ENCODE assay signal across 8 mouse cellular contexts in genomic region chr16:92058644-92059620, GRCm38 (mm10). TPM values are rescaled to one million over a fixed set of nuclear protein-coding genes. Genes with fewer than 3 reads are reported as not detected.
A peak's percentile ranks its signal among the peaks of the same experiment; 100 is the strongest.
DNase-seq lines count a peak whose midpoint lies in the region; ATAC-seq and TF ChIP-seq lines count a peak whose summit lies in the region.

No protein-coding gene starts in this region.

- no peaks in the 10 kb centered on the region; the same call in 1 of the 2 replicates for H3K36me3 ChIP-seq in liver, embryonic 16.5 days (ENCODE audit: control insufficient read depth, insufficient read depth)
- H3K36me3 ChIP-seq in neural tube, embryonic 14.5 days (ENCODE audit: control insufficient read depth, insufficient read depth, low read length) = peaks cover 6% of the 10 kb centered on the region; the same call in 1 of the 2 replicates

- H3K4me2 ChIP-seq in liver, embryonic 16.5 days (ENCODE audit: low read depth, low read length) = peak overlapping the region; percentile 99
- H3K4me2 ChIP-seq in neural tube, embryonic 14.5 days (ENCODE audit: low read depth, low read length) = peak overlapping the region; percentile 90

- peak overlapping the region; percentile 98 for H3K4me3 ChIP-seq in gastrocnemius, adult 2 months
- H3K4me3 ChIP-seq in brown adipose tissue, adult 24 weeks (ENCODE audit: insufficient read depth, low read depth, low read length) = peak overlapping the region; percentile 73
- peak overlapping the region; percentile 85 for H3K4me3 ChIP-seq in liver, embryonic 16.5 days (ENCODE audit: low read depth, low read length)
- H3K4me3 ChIP-seq in neural tube, embryonic 14.5 days (ENCODE audit: low read depth, low read length) = peak overlapping the region; percentile 68

- no peaks in the 10 kb centered on the region; the same call in 1 of the 2 replicates for H3K9me3 ChIP-seq in liver, embryonic 16.5 days (replicated peaks; ENCODE audit: control insufficient read depth, low read length)
- H3K9me3 ChIP-seq in neural tube, embryonic 14.5 days (ENCODE audit: control insufficient read depth, low read length) = no peaks in the 10 kb centered on the region

- H3K27ac ChIP-seq in gastrocnemius, adult 2 months = peak overlapping the region; percentile 96
- peak overlapping the region; percentile 6 for H3K27ac ChIP-seq in brown adipose tissue, adult 24 weeks (replicated peaks; ENCODE audit: low read depth, low read length)
- H3K27ac ChIP-seq in liver, embryonic 16.5 days (ENCODE audit: low read length) = peak overlapping the region; percentile 29; the same call in 1 of the 2 replicates
- peak overlapping the region; percentile 58; the same call in 1 of the 2 replicates for H3K27ac ChIP-seq in neural tube, embryonic 14.5 days (ENCODE audit: low read depth, low read length)

- no peak for DNase-seq in gastrocnemius, adult 2 months
- DNase-seq in gastrocnemius, adult 8-10 months (ENCODE audit: low spot score in 2 of 2) = no peak
- peak; percentile 68 for DNase-seq in CD4-positive helper T cell, adult 2 months (ENCODE audit: low read depth, low spot score)
- peak; percentile 21 to 22 for DNase-seq in heart, postnatal 36 days

- intact Hi-C loops in gastrocnemius, adult 2 months (cut with DNase I) = loop anchor here (5.0 kb wide), 5 partner anchors 43 to 243 kb away; partner anchors contain the start of gene Smim11
- intact Hi-C loops in heart, postnatal 36 days (cut with DNase I) = loop anchor here (1.0 to 10.0 kb wide), 4 partner anchors 124 to 406 kb away; partner anchors contain the start of gene Smim11

- no peaks in the 10 kb centered on the region for H3K27me3 ChIP-seq in liver, embryonic 16.5 days (ENCODE audit: control insufficient read depth, insufficient read depth, low read depth, low read length)
- no peaks in the 10 kb centered on the region for H3K27me3 ChIP-seq in neural tube, embryonic 14.5 days (ENCODE audit: control insufficient read depth, insufficient read depth, low read length)

- peak overlapping the region; percentile 76 for H3K9ac ChIP-seq in liver, embryonic 16.5 days (ENCODE audit: low read depth, low read length)
- H3K9ac ChIP-seq in neural tube, embryonic 14.5 days (replicated peaks; ENCODE audit: low read depth, low read length) = peak overlapping the region; percentile 70

- ATAC-seq in liver, embryonic 16.5 days (ENCODE audit: low read depth) = peak; percentile 7; the same call in 1 of the 2 replicates
- ATAC-seq in neural tube, embryonic 14.5 days (ENCODE audit: low read depth) = peak; percentile 38; the same call in 1 of the 2 replicates
- ATAC-seq in monocyte, adult 5-6 weeks (replicated peaks; ENCODE audit: insufficient number of reproducible peaks, low FRiP score, low TSS enrichment, poor library complexity, severe bottlenecking) = no peak

- H3K4me1 ChIP-seq in brown adipose tissue, adult 24 weeks (ENCODE audit: control insufficient read depth, insufficient read depth, insufficient read length, low read length) = no peaks in the 10 kb centered on the region
- peaks cover 9% of the 10 kb centered on the region for H3K4me1 ChIP-seq in liver, embryonic 16.5 days (ENCODE audit: control insufficient read depth, low read depth, low read length)
- H3K4me1 ChIP-seq in neural tube, embryonic 14.5 days (ENCODE audit: control insufficient read depth, insufficient read depth, low read length) = peaks cover 20% of the 10 kb centered on the region

- no peak for TF ChIP-seq CTCF in gastrocnemius, adult 2 months (IDR thresholded peaks at IDR 0.05)

- WGBS in liver, embryonic 16.5 days (ENCODE audit: insufficient replicate concordance) = 3% methylated on average over 52 of the region's 63 CpGs
- WGBS in neural tube, embryonic 14.5 days = 2% methylated on average over 39 of the region's 63 CpGs

RNA-seq across cellular contexts. Expression of gene Slc5a3, which starts 0.8 kb away (rescaled TPM):
- total RNA-seq in gastrocnemius, adult 2 months (2021) = 1 to 10 TPM; 2.3 to 7.8 TPM
- total RNA-seq in gastrocnemius, adult 8-10 months (2022) = 1 to 10 TPM; 1.2 to 3.2 (median 2.4) TPM
- 9.0 and 12.6 TPM in 2 replicates for polyA plus RNA-seq in brown adipose tissue, adult 24 weeks (2012; ENCODE audit: insufficient read depth, insufficient read length, missing spikeins)
- 1 to 10 TPM; 5.6 to 5.8 TPM for total RNA-seq in heart, postnatal 36 days (2021)
- polyA plus RNA-seq in liver, embryonic 16.5 days (2015; fragmentation: Nextera tagmentation; extraction: Ambion mirVana) = 1.0 and 1.1 TPM in 2 replicates
- 28.5 and 30.6 TPM in 2 replicates for polyA plus RNA-seq in neural tube, embryonic 14.5 days (2014; fragmentation: Nextera tagmentation; extraction: Ambion mirVana)
- total RNA-seq in monocyte, adult 5-6 weeks (2017) = 1.6 to 4.6 TPM (median 1.9 TPM) in 3 replicates

RNA-seq across cellular contexts. Expression of gene Gm49711, which starts 0.8 kb away (rescaled TPM):
- not detected for total RNA-seq in gastrocnemius, adult 2 months (2021)
- not detected for total RNA-seq in gastrocnemius, adult 8-10 months (2022)
- polyA plus RNA-seq in brown adipose tissue, adult 24 weeks (2012; ENCODE audit: insufficient read depth, insufficient read length, missing spikeins) = not detected in 2 replicates
- total RNA-seq in heart, postnatal 36 days (2021) = not detected
- polyA plus RNA-seq in liver, embryonic 16.5 days (2015; fragmentation: Nextera tagmentation; extraction: Ambion mirVana) = not detected in 2 replicates
- polyA plus RNA-seq in neural tube, embryonic 14.5 days (2014; fragmentation: Nextera tagmentation; extraction: Ambion mirVana) = 0.56 and 0.73 TPM in 2 replicates
- not detected in 3 replicates for total RNA-seq in monocyte, adult 5-6 weeks (2017)

RNA-seq across cellular contexts. Expression of gene Mrps6, which starts 0.9 kb away (rescaled TPM):
- total RNA-seq in gastrocnemius, adult 2 months (2021) = 10 to 100 TPM; 25.7 to 29.4 TPM
- 10 to 100 TPM; 19.5 to 26.4 (median 25.1) TPM for total RNA-seq in gastrocnemius, adult 8-10 months (2022)
- polyA plus RNA-seq in brown adipose tissue, adult 24 weeks (2012; ENCODE audit: insufficient read depth, insufficient read length, missing spikeins) = 108 and 144 TPM in 2 replicates
- total RNA-seq in heart, postnatal 36 days (2021) = 10 to 100 TPM; 56.9 to 63.0 TPM
- 26.7 TPM in 2 replicates for polyA plus RNA-seq in liver, embryonic 16.5 days (2015; fragmentation: Nextera tagmentation; extraction: Ambion mirVana)
- 179 and 190 TPM in 2 replicates for polyA plus RNA-seq in neural tube, embryonic 14.5 days (2014; fragmentation: Nextera tagmentation; extraction: Ambion mirVana)
- total RNA-seq in monocyte, adult 5-6 weeks (2017) = 5.8 to 18.1 TPM (median 9.5 TPM) in 3 replicates

Comparison
In these comparisons a context has a peak if more than half of its experiments do, and no peak if none do; other contexts are left out.
1. DNase-seq: peak in CD4-positive helper T cell, adult 2 months (single experiment) and heart, postnatal 36 days (2 of 2); none in gastrocnemius, adult 2 months (single experiment) and gastrocnemius, adult 8-10 months (0 of 2).
2. H3K27ac ChIP-seq: peak in every context shown above with its lines; median percentile 96 in gastrocnemius, adult 2 months; 58 in neural tube, embryonic 14.5 days; 29 in liver, embryonic 16.5 days; 6 in brown adipose tissue, adult 24 weeks.
3. Peak in every context shown above with its lines, with median percentiles within 50 percentile points of each other: H3K4me3 ChIP-seq.